19 mouse cellular contexts compared by ENCODE assay signal in the genomic region with DNA sequence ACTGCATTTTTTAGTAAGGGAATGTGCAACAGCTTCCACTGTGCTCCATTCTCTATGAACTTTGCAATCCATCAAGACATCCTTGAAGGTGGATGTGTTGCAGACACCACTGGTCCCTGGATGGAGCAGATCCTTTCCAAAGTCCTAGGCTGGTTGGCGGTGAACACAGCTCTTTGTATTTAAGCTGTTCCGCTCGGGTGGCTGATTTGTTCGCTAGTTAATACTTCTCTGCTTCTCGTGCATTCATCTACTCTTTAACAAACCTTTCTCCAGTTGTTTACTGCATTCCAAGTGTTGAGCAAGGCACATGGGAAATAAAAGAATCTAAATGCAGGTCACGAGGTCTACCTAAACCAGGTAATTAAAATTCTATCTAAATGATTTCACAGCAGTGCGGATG.
A peak's percentile ranks its signal among the peaks of the same experiment; 100 is the strongest.
DNase-seq lines count a peak whose midpoint lies in the region; ATAC-seq and TF ChIP-seq lines count a peak whose summit lies in the region.
"Had no signal": no experiment of that assay in that cellular context is flagged by ENCODE, and none has a peak within 500 bp of the region (broad histone marks: within the 10 kb centered on the region; RNA-seq: fewer than 3 reads in every experiment).

No protein-coding gene starts in this region.

- H3K27me3 ChIP-seq in forebrain, embryonic 11.5 days (ENCODE audit: control insufficient read depth, insufficient read depth, low read length), result no peaks in the 10 kb centered on the region
- H3K27me3 ChIP-seq in forebrain, postnatal 0 days (ENCODE audit: insufficient read depth, low read length), result no peaks in the 10 kb centered on the region
- no peaks in the 10 kb centered on the region for H3K27me3 ChIP-seq in heart, embryonic 13.5 days (replicated peaks)
- no peaks in the 10 kb centered on the region for H3K27me3 ChIP-seq in midbrain, embryonic 14.5 days (ENCODE audit: control insufficient read depth, insufficient read depth, low read length)
- no peaks in the 10 kb centered on the region for H3K27me3 ChIP-seq in midbrain, embryonic 15.5 days (replicated peaks)
- H3K27me3 ChIP-seq: heart, embryonic 12.5 days; liver, embryonic 13.5 days had no signal

- no peak overlapping the region for H3K9ac ChIP-seq in forebrain, embryonic 11.5 days (ENCODE audit: low read length)
- no peak overlapping the region for H3K9ac ChIP-seq in forebrain, postnatal 0 days
- no peak overlapping the region for H3K9ac ChIP-seq in heart, embryonic 13.5 days
- H3K9ac ChIP-seq in midbrain, embryonic 14.5 days (replicated peaks; ENCODE audit: low read length), result no peak overlapping the region
- no peak overlapping the region for H3K9ac ChIP-seq in midbrain, embryonic 15.5 days
- H3K9ac ChIP-seq: heart, embryonic 12.5 days; hindbrain, embryonic 13.5 days; liver, embryonic 13.5 days had no signal

- no peak for DNase-seq in forebrain, embryonic 11.5 days (ENCODE audit: low spot score)
- DNase-seq in forebrain, postnatal 0 days, result no peak
- DNase-seq in heart, postnatal 14 days, result no peak
- DNase-seq in midbrain, embryonic 14.5 days, result peak; percentile 47
- no peak for DNase-seq in cerebellum, adult 9-11 months
- DNase-seq: adrenal gland, postnatal 10 days; cerebellum, adult 2 months; heart, postnatal 36 days; layer of hippocampus, adult 9-11 months; liver, embryonic 13.5 days; lung, adult 2 months; lung, postnatal 14 days; thymus, adult 18-20 months; thymus, postnatal 36 days had no signal

- no peaks in the 10 kb centered on the region for H3K36me3 ChIP-seq in forebrain, embryonic 11.5 days (ENCODE audit: control insufficient read depth, insufficient read depth, low read length)
- no peaks in the 10 kb centered on the region for H3K36me3 ChIP-seq in forebrain, postnatal 0 days (ENCODE audit: insufficient read depth)
- H3K36me3 ChIP-seq in heart, embryonic 13.5 days, result peaks cover 3% of the 10 kb centered on the region; the same call in 1 of the 2 replicates
- H3K36me3 ChIP-seq in midbrain, embryonic 14.5 days (ENCODE audit: control insufficient read depth, insufficient read depth, low read length), result no peaks in the 10 kb centered on the region
- H3K36me3 ChIP-seq in midbrain, embryonic 15.5 days (replicated peaks), result no peaks in the 10 kb centered on the region
- H3K36me3 ChIP-seq: hindbrain, embryonic 13.5 days; liver, embryonic 13.5 days had no signal

- intact Hi-C loops in heart, postnatal 14 days (cut with DNase I), result no loop called here

- no peak overlapping the region for H3K4me2 ChIP-seq in forebrain, embryonic 11.5 days (ENCODE audit: low read depth, low read length, severe bottlenecking)
- no peak overlapping the region for H3K4me2 ChIP-seq in forebrain, postnatal 0 days (ENCODE audit: low read depth)
- H3K4me2 ChIP-seq in heart, embryonic 13.5 days, result no peak overlapping the region
- H3K4me2 ChIP-seq in midbrain, embryonic 14.5 days (ENCODE audit: low read length), result peak overlapping the region; percentile 5; the same call in 1 of the 2 replicates
- no peak overlapping the region for H3K4me2 ChIP-seq in midbrain, embryonic 15.5 days
- H3K4me2 ChIP-seq: heart, embryonic 12.5 days; hindbrain, embryonic 13.5 days; liver, embryonic 13.5 days had no signal

- no peak overlapping the region for H3K27ac ChIP-seq in forebrain, embryonic 11.5 days (ENCODE audit: low read depth, low read length)
- H3K27ac ChIP-seq in forebrain, postnatal 0 days (ENCODE audit: low read depth, low read length), result no peak overlapping the region
- H3K27ac ChIP-seq in heart, embryonic 13.5 days (replicated peaks), result peak overlapping the region; percentile 77; the same call in 1 of the 2 replicates
- no peak overlapping the region for H3K27ac ChIP-seq in midbrain, embryonic 14.5 days (replicated peaks; ENCODE audit: low read depth, low read length)
- no peak overlapping the region for H3K27ac ChIP-seq in midbrain, embryonic 15.5 days
- H3K27ac ChIP-seq: liver, embryonic 13.5 days had no signal

- no peak for TF ChIP-seq CTCF in forebrain, postnatal 0 days (IDR thresholded peaks at IDR 0.05; ENCODE audit: low read depth)

- WGBS in forebrain, embryonic 11.5 days, result 30% methylated on average over 7 of the region's 7 CpGs
- whole genome bisulfite sequencing in forebrain, postnatal 0 days, result 26% methylated on average over 7 of the region's 7 CpGs
- 82% methylated on average over 7 of the region's 7 CpGs for WGBS in heart, embryonic 13.5 days
- 20% methylated on average over 7 of the region's 7 CpGs for WGBS in midbrain, embryonic 14.5 days
- WGBS in midbrain, embryonic 15.5 days, result 24% methylated on average over 7 of the region's 7 CpGs

- H3K4me3 ChIP-seq in forebrain, embryonic 11.5 days (ENCODE audit: low read depth, low read length), result no peak overlapping the region
- no peak overlapping the region for H3K4me3 ChIP-seq in forebrain, postnatal 0 days (ENCODE audit: low read depth, low read length)
- H3K4me3 ChIP-seq in heart, embryonic 13.5 days, result no peak overlapping the region
- H3K4me3 ChIP-seq in midbrain, embryonic 14.5 days (replicated peaks; ENCODE audit: low read depth, low read length), result no peak overlapping the region
- H3K4me3 ChIP-seq in midbrain, embryonic 15.5 days, result no peak overlapping the region
- H3K4me3 ChIP-seq: heart, embryonic 12.5 days; hindbrain, embryonic 13.5 days; liver, embryonic 13.5 days had no signal

- H3K9me3 ChIP-seq in forebrain, embryonic 11.5 days (ENCODE audit: control insufficient read depth, low read length), result no peaks in the 10 kb centered on the region
- no peaks in the 10 kb centered on the region for H3K9me3 ChIP-seq in forebrain, postnatal 0 days (ENCODE audit: low read length)
- no peaks in the 10 kb centered on the region for H3K9me3 ChIP-seq in heart, embryonic 13.5 days
- no peaks in the 10 kb centered on the region for H3K9me3 ChIP-seq in midbrain, embryonic 14.5 days (ENCODE audit: control insufficient read depth, low read length)
- no peaks in the 10 kb centered on the region for H3K9me3 ChIP-seq in midbrain, embryonic 15.5 days
- H3K9me3 ChIP-seq: heart, embryonic 12.5 days; hindbrain, embryonic 13.5 days; liver, embryonic 13.5 days had no signal

- no peaks in the 10 kb centered on the region; the same call in 1 of the 2 replicates for H3K4me1 ChIP-seq in forebrain, embryonic 11.5 days (replicated peaks; ENCODE audit: control insufficient read depth, insufficient read depth, low read length)
- peaks cover 7% of the 10 kb centered on the region; the same call in 1 of the 2 replicates for H3K4me1 ChIP-seq in forebrain, postnatal 0 days (ENCODE audit: insufficient read depth)
- peaks cover 63% of the 10 kb centered on the region for H3K4me1 ChIP-seq in heart, embryonic 13.5 days
- peaks cover 9% of the 10 kb centered on the region for H3K4me1 ChIP-seq in midbrain, embryonic 14.5 days (ENCODE audit: control insufficient read depth, insufficient read depth, low read length)
- H3K4me1 ChIP-seq in midbrain, embryonic 15.5 days, result peaks cover 19% of the 10 kb centered on the region
- H3K4me1 ChIP-seq: liver, embryonic 13.5 days had no signal

- peak; percentile 46; the same call in 1 of the 2 replicates for ATAC-seq in forebrain, embryonic 11.5 days (replicated peaks; ENCODE audit: low FRiP score)
- no peak for ATAC-seq in forebrain, postnatal 0 days
- ATAC-seq in heart, embryonic 13.5 days (ENCODE audit: extremely low read depth, insufficient number of reproducible peaks, low FRiP score, low TSS enrichment), result no peak
- no peak for ATAC-seq in midbrain, embryonic 14.5 days (ENCODE audit: low FRiP score, low TSS enrichment)
- no peak for ATAC-seq in midbrain, embryonic 15.5 days (replicated peaks)
- no peak for ATAC-seq in activated CD4-positive, CD25-positive, alpha-beta regulatory T cell, adult 4 months
